In genomic region chr12:69733518-69733917, GRCm38 (mm10) we compare ENCODE assay signal across 8 mouse cellular contexts. TPM values are rescaled to one million over a fixed set of nuclear protein-coding genes. Genes with fewer than 3 reads are reported as not detected.
DNase-seq lines count a peak whose midpoint lies in the region; ATAC-seq and TF ChIP-seq lines count a peak whose summit lies in the region.

No protein-coding gene starts in this region.

- no peak overlapping the region for H3K27ac ChIP-seq in heart, embryonic 11.5 days (ENCODE audit: low read depth, low read length)
- 0 out of 2 replicates have a peak overlapping the region, but pooled peaks have one; percentile 27 for H3K27ac ChIP-seq in limb, embryonic 15.5 days
- no peak overlapping the region for H3K27ac ChIP-seq in stomach, postnatal 0 days (replicated peaks)

- no peaks in the 10 kb centered on the region for H3K27me3 ChIP-seq in heart, embryonic 11.5 days (ENCODE audit: control insufficient read depth, insufficient read depth, low read length)
- H3K27me3 ChIP-seq in limb, embryonic 15.5 days = no peaks in the 10 kb centered on the region
- H3K27me3 ChIP-seq in stomach, postnatal 0 days (ENCODE audit: control insufficient read depth, insufficient read depth, low read length) = no peaks in the 10 kb centered on the region

- no peak for ATAC-seq in heart, embryonic 11.5 days (replicated peaks; ENCODE audit: insufficient number of reproducible peaks, low FRiP score, low TSS enrichment)
- ATAC-seq in limb, embryonic 15.5 days (ENCODE audit: insufficient number of reproducible peaks, low FRiP score, low TSS enrichment, low read depth) = no peak
- 0 out of 2 replicates have a peak, but pooled peaks have one; percentile 70 for ATAC-seq in stomach, postnatal 0 days (ENCODE audit: low FRiP score, low TSS enrichment)

- WGBS in heart, embryonic 11.5 days (ENCODE audit: insufficient replicate concordance) = 8% methylated on average over 2 of the region's 2 CpGs
- 0% methylated on average over 2 of the region's 2 CpGs for WGBS in limb, embryonic 15.5 days
- 0% methylated on average over 2 of the region's 2 CpGs for WGBS in stomach, postnatal 0 days

- H3K9me3 ChIP-seq in heart, embryonic 11.5 days (replicated peaks; ENCODE audit: control insufficient read depth, low read length) = no peaks in the 10 kb centered on the region
- no peaks in the 10 kb centered on the region for H3K9me3 ChIP-seq in limb, embryonic 15.5 days
- H3K9me3 ChIP-seq in stomach, postnatal 0 days (ENCODE audit: control insufficient read depth, low read length) = no peaks in the 10 kb centered on the region

- H3K4me3 ChIP-seq in heart, embryonic 11.5 days (ENCODE audit: low read depth, low read length) = no peak overlapping the region
- H3K4me3 ChIP-seq in limb, embryonic 15.5 days = no peak overlapping the region
- no peak overlapping the region for H3K4me3 ChIP-seq in stomach, postnatal 0 days (ENCODE audit: low read depth, low read length)

- H3K4me2 ChIP-seq in heart, embryonic 11.5 days = no peak overlapping the region
- no peak overlapping the region for H3K4me2 ChIP-seq in limb, embryonic 15.5 days
- no peak overlapping the region for H3K4me2 ChIP-seq in stomach, postnatal 0 days (replicated peaks; ENCODE audit: low read depth)

- H3K4me1 ChIP-seq in heart, embryonic 11.5 days (ENCODE audit: control insufficient read depth, insufficient read depth, low read length) = no peaks in the 10 kb centered on the region
- no peaks in the 10 kb centered on the region for H3K4me1 ChIP-seq in limb, embryonic 15.5 days
- H3K4me1 ChIP-seq in stomach, postnatal 0 days (replicated peaks; ENCODE audit: control insufficient read depth, insufficient read depth) = no peaks in the 10 kb centered on the region

- no peak for TF ChIP-seq EP300 in stomach, postnatal 0 days (optimal IDR thresholded peaks at IDR 0.05)

- H3K36me3 ChIP-seq in heart, embryonic 11.5 days (ENCODE audit: control insufficient read depth, insufficient read depth, low read length) = no peaks in the 10 kb centered on the region
- no peaks in the 10 kb centered on the region for H3K36me3 ChIP-seq in limb, embryonic 15.5 days
- no peaks in the 10 kb centered on the region for H3K36me3 ChIP-seq in stomach, postnatal 0 days (ENCODE audit: control insufficient read depth, insufficient read depth, low read length)

- peak; percentile 84 for TF ChIP-seq CTCF in stomach, postnatal 0 days (IDR thresholded peaks at IDR 0.05; ENCODE audit: low read depth)

- no peak overlapping the region for H3K9ac ChIP-seq in heart, embryonic 11.5 days (ENCODE audit: low read depth, low read length)
- no peak overlapping the region for H3K9ac ChIP-seq in limb, embryonic 15.5 days
- H3K9ac ChIP-seq in stomach, postnatal 0 days (ENCODE audit: low read length) = no peak overlapping the region

- DNase-seq in heart, adult 11 months = peak; percentile 17
- peak; percentile 63 for DNase-seq in A20 (ENCODE audit: low read depth, low spot score)
- DNase-seq in brain, adult 2 months (ENCODE audit: low read depth, low spot score) = peak; percentile 75
- no peak for DNase-seq in stomach, postnatal 0 days (ENCODE audit: low spot score)
- no peak for DNase-seq in ovary, postnatal 36 days (ENCODE audit: low spot score)
- DNase-seq in gastrocnemius, postnatal 25 days = no peak

RNA-seq across cellular contexts. Expression of gene Atp5s, which starts 8.8 kb away (rescaled TPM):
- 30.1 and 35.8 TPM in 2 replicates for polyA plus RNA-seq in heart, embryonic 11.5 days (2014; fragmentation: Nextera tagmentation; extraction: Ambion mirVana)
- 28.3 and 28.8 TPM in 2 replicates for polyA plus RNA-seq in limb, embryonic 15.5 days (2015; fragmentation: Nextera tagmentation; extraction: Ambion mirVana)
- 20.5 and 20.6 TPM in 2 replicates for polyA plus RNA-seq in stomach, postnatal 0 days (2015; fragmentation: Nextera tagmentation; extraction: Ambion mirVana)
- total RNA-seq in gastrocnemius, postnatal 25 days (2021) = 10 to 100 TPM; 11.9 to 12.3 TPM

RNA-seq across cellular contexts. Expression of gene L2hgdh, which starts 8.8 kb away (rescaled TPM):
- polyA plus RNA-seq in heart, embryonic 11.5 days (2014; fragmentation: Nextera tagmentation; extraction: Ambion mirVana) = 15.2 and 18.0 TPM in 2 replicates
- polyA plus RNA-seq in limb, embryonic 15.5 days (2015; fragmentation: Nextera tagmentation; extraction: Ambion mirVana) = 18.0 and 22.7 TPM in 2 replicates
- polyA plus RNA-seq in stomach, postnatal 0 days (2015; fragmentation: Nextera tagmentation; extraction: Ambion mirVana) = 11.5 and 12.3 TPM in 2 replicates
- total RNA-seq in gastrocnemius, postnatal 25 days (2021) = 10 to 100 TPM; 31.2 to 32.7 TPM

RNA-seq across cellular contexts. Expression of gene Sos2, which starts 51.9 kb away (rescaled TPM):
- polyA plus RNA-seq in heart, embryonic 11.5 days (2014; fragmentation: Nextera tagmentation; extraction: Ambion mirVana) = 7.9 and 9.1 TPM in 2 replicates
- 8.3 and 10.1 TPM in 2 replicates for polyA plus RNA-seq in limb, embryonic 15.5 days (2015; fragmentation: Nextera tagmentation; extraction: Ambion mirVana)
- 5.4 and 6.0 TPM in 2 replicates for polyA plus RNA-seq in stomach, postnatal 0 days (2015; fragmentation: Nextera tagmentation; extraction: Ambion mirVana)
- 10 to 100 TPM; 35.3 to 39.6 TPM for total RNA-seq in gastrocnemius, postnatal 25 days (2021)

RNA-seq across cellular contexts. Expression of gene Cdkl1, which starts 57.5 kb away (rescaled TPM):
- polyA plus RNA-seq in heart, embryonic 11.5 days (2014; fragmentation: Nextera tagmentation; extraction: Ambion mirVana) = 3.8 and 5.2 TPM in 2 replicates
- 1.4 and 1.5 TPM in 2 replicates for polyA plus RNA-seq in limb, embryonic 15.5 days (2015; fragmentation: Nextera tagmentation; extraction: Ambion mirVana)
- 2.0 and 2.3 TPM in 2 replicates for polyA plus RNA-seq in stomach, postnatal 0 days (2015; fragmentation: Nextera tagmentation; extraction: Ambion mirVana)
- under 1 TPM; 0.54 to 0.56 TPM for total RNA-seq in gastrocnemius, postnatal 25 days (2021)

Comparison
In these comparisons a context has a peak if more than half of its experiments do, and no peak if none do; other contexts are left out.
1. DNase-seq: peak in heart, adult 11 months (single experiment), A20 (single experiment) and brain, adult 2 months (single experiment); none in stomach, postnatal 0 days (single experiment), ovary, postnatal 36 days (single experiment) and gastrocnemius, postnatal 25 days (single experiment).